Mouse (Mus musculus): ENCODE results near the gene L1cam.

The L1cam gene

DNA sequence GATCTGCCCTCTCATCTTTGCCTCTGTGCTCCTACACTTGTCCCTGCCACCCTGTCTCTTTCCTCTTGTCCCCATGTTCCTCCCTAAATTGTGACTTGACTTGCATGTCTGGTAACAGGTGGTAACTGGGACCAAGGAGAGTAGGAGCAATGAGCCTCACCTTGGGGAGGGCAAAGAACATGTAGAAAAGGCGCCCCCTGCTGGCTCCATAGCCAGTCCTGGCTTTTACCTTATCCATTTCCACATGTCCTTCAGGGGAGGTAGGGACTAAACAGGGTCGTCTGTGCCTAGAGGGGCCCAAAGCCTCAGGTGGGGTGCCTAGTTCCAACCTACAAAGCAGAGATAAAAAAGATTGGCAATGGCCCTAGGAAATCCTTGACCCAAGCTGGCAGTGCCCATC is at the start of gene L1cam:
Gene L1cam, minus strand, starts transcription at position 387 of the 400 bp plus-strand sequence.
- DNase-seq (ENCODE audit: low spot score) = peak; percentile 66

DNA sequence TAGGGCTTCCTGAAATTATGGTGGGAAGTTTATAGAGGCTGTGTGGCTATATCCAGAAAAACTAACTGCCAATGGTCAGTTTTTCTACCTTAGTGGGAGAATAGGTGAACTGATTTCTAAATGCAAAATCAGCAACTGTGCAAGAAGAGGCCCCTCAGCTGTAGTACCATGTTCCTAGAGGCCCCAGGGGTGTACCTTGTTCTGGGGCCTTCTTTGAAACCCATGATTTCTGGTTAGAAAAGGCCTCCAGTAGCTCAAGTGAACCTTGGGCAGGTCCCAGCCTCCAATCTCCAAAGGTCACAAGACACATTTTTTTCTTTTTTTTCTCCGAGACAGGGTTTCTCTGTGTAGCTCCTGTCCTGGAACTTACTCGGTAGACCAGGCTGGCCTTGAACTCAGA is 46.4 kb upstream of the L1cam start:
- no peak for DNase-seq (ENCODE audit: low spot score)

- DNase-seq (ENCODE audit: low spot score) = no peak
Measured at GRCm38 (mm10) chrX:73941860-73942259, 46.0 kb upstream of the L1cam start.

GRCm38 (mm10) chrX:73931871-73932270 is 36.0 kb upstream of the L1cam start:
- DNase-seq (ENCODE audit: low spot score) = no peak

- peak; percentile 66 for DNase-seq (ENCODE audit: low spot score)
Measured at GRCm38 (mm10) chrX:73930402-73931062, 34.6 kb upstream of the L1cam start, which contains the start of gene Renbp. Gene Renbp, minus strand, starts transcription at chrX:73930850.

GRCm38 (mm10) chrX:73922550-73922882 is 26.6 kb upstream of the L1cam start:
- DNase-seq (ENCODE audit: low spot score) = no peak

GRCm38 (mm10) chrX:73921823-73922549 is 26.1 kb upstream of the L1cam start, which contains the start of the genes Arhgap4 and Naa10:
Gene Arhgap4, minus strand, starts transcription at chrX:73921870.
Gene Naa10, minus strand, starts transcription at chrX:73921944.
- peak; percentile 83 for DNase-seq (ENCODE audit: low spot score)

DNA sequence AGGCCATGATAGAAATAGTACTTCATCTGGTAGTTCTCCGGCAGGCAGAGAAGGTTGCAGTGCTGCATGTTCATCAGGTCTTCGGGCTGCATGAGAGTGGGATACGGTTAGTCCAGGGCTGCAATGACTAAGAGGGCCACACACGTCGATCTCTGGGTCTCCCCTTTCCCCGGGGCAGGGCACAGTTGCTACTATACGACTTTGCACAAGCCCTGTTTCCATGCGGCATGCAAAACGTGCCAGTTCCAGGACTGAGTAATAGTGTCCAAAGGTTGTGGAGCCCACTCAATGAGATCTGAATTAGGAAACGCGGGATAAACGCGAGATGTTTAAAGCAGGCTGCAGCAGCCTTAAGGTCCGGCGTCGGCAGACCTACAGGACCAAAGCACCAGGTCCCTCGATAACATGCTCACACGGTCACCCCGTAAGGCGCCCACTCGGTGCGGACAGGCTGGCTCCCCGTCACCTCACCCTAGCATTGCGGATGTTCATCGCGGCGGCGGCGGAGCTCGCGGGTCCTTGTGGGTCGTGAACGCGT is 25.4 kb upstream of the L1cam start:
- peak; percentile 10 for DNase-seq (ENCODE audit: low spot score)

GRCm38 (mm10) chrX:73918631-73919030 is 22.7 kb upstream of the L1cam start:
- no peak for DNase-seq (ENCODE audit: low spot score)

- no peak for DNase-seq (ENCODE audit: low spot score)
Measured at GRCm38 (mm10) chrX:73916945-73917344, 21.0 kb upstream of the L1cam start.

DNA sequence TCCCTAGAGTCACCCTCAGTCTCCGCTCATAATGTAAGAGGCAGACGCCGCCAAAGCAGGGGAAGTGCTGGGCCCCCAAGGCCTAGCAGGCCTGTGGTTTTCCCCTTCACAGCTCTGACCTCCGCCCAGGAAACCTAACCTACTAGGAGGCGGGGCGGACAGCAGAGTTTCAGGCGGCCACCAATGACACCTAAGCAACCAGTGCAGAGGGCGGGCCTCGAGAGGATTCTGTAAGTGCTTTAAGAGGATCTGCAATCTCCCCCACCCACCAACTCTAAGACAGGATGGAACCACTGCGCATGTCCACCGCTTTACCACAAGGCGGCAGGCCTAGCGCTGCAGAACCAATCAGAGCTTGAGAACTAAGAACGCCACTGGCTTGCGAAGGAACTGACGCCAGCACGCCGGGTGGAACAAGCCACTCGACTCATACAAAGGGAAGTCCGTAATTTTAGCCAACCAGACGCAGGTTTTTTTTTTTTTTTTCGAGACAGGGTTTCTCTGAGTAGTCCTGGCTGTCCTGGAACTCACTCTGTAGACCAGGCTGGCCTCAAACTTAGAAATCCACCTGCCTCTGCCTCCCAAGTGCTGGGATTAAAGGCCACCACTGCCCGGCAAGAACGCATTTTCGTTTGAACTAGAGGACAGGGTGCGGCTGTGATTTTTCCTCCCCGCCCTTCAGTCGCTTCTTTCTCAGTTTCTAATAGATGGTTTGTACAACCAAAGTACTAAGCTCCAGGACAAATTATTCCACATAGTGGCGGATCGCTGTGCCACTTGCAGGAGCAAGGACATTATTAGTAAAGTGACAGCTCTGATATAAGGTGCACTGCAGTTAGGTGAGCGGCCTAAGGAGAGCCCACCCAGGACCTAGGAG is 19.2 kb upstream of the L1cam start:
- DNase-seq (ENCODE audit: low spot score) = peak; percentile 91

DNA sequence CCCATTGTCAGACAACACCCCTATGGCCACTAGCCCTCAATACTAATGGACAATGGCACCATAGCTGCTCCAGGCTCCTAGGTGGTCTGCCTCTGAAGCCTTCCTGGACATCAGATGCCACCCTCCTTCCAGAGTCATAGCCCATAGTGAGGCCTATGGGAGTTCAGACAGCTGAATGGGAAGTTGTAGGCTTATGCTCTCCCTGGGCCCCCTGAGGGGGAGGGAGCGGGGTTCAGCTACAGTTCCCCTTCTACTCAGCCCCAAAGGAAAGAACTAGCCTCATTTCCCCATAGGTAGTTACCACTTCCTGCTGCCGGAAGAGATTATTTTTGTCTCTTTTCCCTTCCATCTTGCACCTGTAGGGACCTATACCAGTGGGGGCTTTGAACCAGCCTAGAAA is 15.7 kb upstream of the L1cam start:
- no peak for DNase-seq (ENCODE audit: low spot score)

DNA sequence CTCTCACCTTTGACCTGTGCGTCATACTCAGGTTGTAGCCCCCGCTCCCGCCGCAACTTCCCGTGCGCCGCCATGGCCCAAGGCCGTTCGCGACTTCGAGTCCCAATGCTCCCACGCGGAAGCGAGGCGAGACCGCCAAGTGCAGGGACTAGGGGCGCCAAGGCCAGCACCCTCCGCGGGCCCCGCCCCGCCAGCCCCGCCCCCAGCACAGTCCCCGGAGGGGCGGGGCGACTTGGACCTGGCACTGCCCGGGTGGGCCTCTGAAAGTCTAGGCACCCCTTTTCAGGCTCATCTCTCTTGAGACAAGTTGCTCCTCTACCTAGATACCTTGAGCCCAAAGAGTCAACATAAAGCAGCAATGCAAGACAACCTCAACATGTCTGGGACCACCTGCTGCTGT is 15.3 kb upstream of the L1cam start:
- DNase-seq (ENCODE audit: low spot score) = no peak

DNA sequence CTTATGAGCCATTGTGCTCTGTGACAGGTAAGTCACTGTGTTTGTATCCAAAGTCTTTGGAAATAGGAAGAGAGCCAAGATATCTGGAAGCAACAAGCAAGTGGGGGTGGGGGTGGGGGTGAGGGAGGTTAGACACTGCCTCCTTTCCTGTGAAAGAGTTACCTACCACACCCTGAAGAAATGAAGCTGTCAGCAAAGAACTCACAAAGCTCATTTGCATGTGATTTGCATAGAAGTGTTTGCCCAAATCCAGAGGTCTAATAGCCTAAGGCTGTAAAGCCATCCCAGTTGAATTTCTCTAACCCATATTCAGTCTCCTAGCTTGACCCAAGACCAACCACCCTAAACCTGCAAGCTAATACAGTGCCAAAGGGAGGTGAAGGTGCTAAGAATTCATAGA is 14.5 kb upstream of the L1cam start:
- no peak for DNase-seq (ENCODE audit: low spot score)

- DNase-seq (ENCODE audit: low spot score) = no peak
Measured at GRCm38 (mm10) chrX:73910049-73910448, 14.1 kb upstream of the L1cam start.

DNA sequence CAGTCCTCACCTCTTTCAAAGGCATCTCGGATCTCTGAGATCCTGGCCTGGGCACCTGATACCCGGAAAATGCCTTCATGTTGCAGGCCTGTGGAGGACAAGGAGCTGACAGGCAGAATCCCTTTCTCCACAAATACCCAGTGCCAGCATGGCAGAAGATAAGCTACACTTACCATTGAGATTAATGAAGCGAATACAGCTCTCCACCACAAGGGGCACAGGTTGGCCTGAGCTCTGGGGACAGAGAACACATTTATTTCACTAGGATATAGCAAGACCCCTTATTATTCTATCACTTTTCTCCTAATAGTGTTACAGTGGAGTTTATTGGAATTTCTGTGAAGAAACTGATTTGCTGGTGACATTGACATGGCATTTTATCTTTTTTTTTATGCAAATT is 2.1 kb upstream of the L1cam start:
- no peak for DNase-seq (ENCODE audit: low spot score)

DNA sequence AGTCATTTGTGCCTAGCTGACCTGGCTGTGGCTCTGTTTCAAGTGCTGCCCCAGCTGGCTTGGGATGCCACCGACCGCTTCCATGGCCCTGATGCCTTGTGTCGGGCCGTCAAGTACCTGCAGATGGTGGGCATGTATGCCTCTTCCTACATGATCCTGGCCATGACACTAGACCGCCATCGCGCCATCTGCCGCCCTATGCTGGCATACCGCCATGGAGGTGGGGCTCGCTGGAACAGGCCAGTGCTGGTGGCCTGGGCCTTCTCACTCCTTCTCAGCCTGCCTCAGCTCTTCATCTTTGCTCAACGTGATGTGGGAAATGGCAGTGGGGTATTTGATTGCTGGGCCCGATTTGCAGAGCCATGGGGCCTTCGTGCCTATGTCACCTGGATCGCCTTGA is 3.1 kb downstream of the L1cam start:
- DNase-seq (ENCODE audit: low spot score) = no peak

GRCm38 (mm10) chrX:73891551-73892152 is 4.3 kb downstream of the L1cam start, which contains the start of gene Avpr2:
Gene Avpr2, plus strand, starts transcription at chrX:73892102.
- no peak for DNase-seq (ENCODE audit: low spot score)

DNA sequence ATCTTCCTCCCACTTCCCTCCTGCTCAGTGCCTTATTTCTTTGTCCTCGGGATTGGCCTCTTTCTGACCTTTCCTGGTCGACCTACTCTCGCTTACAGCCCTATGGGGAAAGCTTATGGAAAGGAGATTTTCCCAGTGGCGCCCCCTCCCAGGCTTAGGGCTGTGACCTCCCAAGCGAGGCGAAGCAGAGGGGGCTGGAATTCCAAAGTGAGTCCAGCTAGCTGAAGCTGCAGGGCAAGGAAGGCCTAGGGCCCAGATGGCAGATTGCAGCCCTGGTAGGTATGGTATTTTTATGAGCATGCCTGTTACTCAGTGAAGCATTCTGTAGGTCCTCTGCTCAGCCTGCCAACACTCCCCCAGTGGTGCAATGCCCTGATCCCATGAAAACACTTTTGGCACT is 14.4 kb downstream of the L1cam start:
- DNase-seq (ENCODE audit: low spot score) = peak; percentile 31

DNA sequence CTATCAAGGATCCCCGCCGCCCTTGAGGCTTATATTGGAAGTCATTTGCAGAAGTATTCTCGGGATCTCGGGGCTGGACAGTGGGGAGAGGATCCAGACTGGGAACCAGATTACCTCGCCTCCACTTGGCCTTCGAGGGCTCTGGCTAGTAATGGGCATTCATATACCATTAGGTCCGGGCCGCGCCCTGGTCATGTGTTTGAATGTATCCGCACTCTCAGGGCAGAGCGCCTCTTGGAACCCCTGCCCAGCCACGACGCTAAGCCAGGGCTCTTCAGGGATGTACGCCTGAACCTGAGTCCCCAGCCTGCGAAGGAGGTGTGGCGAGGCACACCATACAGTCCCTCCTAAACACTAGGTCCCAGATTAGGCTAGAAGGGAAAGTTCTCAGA is 14.9 kb downstream of the L1cam start:
- DNase-seq (ENCODE audit: low spot score) = no peak

DNA sequence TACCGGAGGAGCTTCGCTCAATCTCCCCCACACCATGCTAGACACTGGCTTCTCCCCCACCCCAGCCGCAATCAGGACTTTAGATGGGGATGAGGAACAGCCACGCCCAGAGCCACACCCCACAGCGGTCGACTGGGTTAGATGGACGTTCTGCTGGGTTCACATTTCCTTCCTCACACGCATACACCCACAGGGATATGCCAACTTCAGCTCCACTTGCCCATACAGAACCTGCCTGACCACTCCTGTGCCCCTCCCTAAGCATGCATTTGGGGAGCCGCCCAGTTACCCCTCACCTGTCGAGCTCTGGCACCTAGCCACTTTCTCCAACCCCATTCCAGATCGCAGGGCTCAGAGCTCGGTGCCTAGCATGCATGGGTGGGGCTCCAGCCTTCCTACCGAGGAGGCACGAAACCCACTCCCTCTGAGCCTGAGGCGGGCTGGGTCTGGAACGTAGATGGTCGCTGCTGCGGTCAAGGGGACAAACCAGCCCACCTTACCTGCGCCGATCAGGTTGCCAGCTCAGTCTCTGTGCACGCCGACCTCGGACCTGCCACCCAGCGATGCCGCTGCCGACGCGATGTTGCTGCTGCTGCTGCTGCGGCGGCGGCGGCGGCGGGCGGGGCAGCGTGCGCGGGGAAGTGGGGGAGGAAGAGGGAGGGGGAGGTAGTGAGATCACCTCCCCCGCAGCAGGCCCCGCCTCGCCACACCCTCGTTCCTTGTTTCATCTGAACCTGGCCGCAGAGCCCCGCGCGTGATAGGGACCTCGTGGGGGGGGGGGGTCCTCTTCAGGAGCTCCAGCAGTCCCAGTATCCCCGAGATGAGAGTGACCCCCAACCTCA is 15.5 kb downstream of the L1cam start:
- peak; percentile 42 for DNase-seq (ENCODE audit: low spot score)

All from retina, embryonic 14.5 days (tissue).